Mouse (Mus musculus): ENCODE results near the gene Tbx6.

GRCm38 (mm10) chr7:126760956-126761355 is 20.3 kb upstream of the Tbx6 start:
- TF ChIP-seq CTCF (IDR thresholded peaks at IDR 0.05) = no peak
- no peak for TF ChIP-seq EP300 (IDR thresholded peaks at IDR 0.05)
